Mouse (Mus musculus) left cerebral cortex, postnatal 36 days (tissue): ENCODE data around the gene Mcmbp. TPM values are rescaled to one million over a fixed set of nuclear protein-coding genes. Genes with fewer than 3 reads are reported as not detected.
A peak's percentile ranks its signal among the peaks of the same experiment; 100 is the strongest.
"Not testable (repeated sequence)": the region's sequence is repeated elsewhere in the genome, so short reads cannot be mapped to it uniquely, and the experiment has no call there.

Experiments
- DNase-seq, 2 experiments: peaks; one replicate each; pipeline ENCODE4 v3.0.0; 2021 to 2022; ENCODE audit warnings: low spot score in 2 of 2, mixed read lengths in 1 of 2
- intact Hi-C: fragments of 180-260 bp; cut with DNase I; formaldehyde crosslinking; loops from one replicate; pipeline ENCODE4 v1.15.1; 2025
- total RNA-seq, 2 experiments: library from RNA; stranded (reverse); gene quantifications; 2 replicates each; pipeline ENCODE4 v1.2.3; 2021

Mcmbp gene
- total RNA-seq, 2 experiments from 2014 or later: 19.9 to 27.6 TPM

- intact Hi-C loops: no loop called here
- DNase-seq: no peak
Measured at GRCm38 (mm10) chr7:128725189-128725588, 15.1 kb downstream of the Mcmbp start.

- peak; percentile 58 to 68 for DNase-seq
- intact Hi-C loops: no loop called here
Measured at GRCm38 (mm10) chr7:128724761-128725160, 15.5 kb downstream of the Mcmbp start.

- intact Hi-C loops: no loop called here
- no peak for DNase-seq
Measured at GRCm38 (mm10) chr7:128717991-128718390, 22.3 kb downstream of the Mcmbp start.

GRCm38 (mm10) chr7:128705735-128706134 is 34.6 kb downstream of the Mcmbp start:
- peak; percentile 66 to 72 for DNase-seq
- intact Hi-C loops: loop anchor here (5.0 kb wide), 2 partner anchors 348 to 468 kb away; partner anchors contain the start of genes 9130023H24Rik and Armc5

- intact Hi-C loops: loop anchor here (10.0 kb wide), 1 partner anchor 265 kb away; no protein-coding TSS in a partner anchor
- not testable (repeated sequence) for DNase-seq
Measured at GRCm38 (mm10) chr7:128699959-128700358, 40.3 kb downstream of the Mcmbp start.

GRCm38 (mm10) chr7:128694848-128695247 is 45.4 kb downstream of the Mcmbp start:
- intact Hi-C loops: loop anchor here (5.0 to 10.0 kb wide), 3 partner anchors 260 to 388 kb away; no protein-coding TSS in a partner anchor
- DNase-seq: no peak

- no peak for DNase-seq
- intact Hi-C loops: loop anchor here (5.0 to 10.0 kb wide), 3 partner anchors 257 to 385 kb away; no protein-coding TSS in a partner anchor
Measured at GRCm38 (mm10) chr7:128692163-128692562, 48.1 kb downstream of the Mcmbp start.

- intact Hi-C loops: loop anchor here (1.0 to 10.0 kb wide), 6 partner anchors 216 to 454 kb away; partner anchors contain the start of genes Armc5 and Tial1
- DNase-seq: peak; percentile 76 to 77
Measured at GRCm38 (mm10) chr7:128690796-128691195, 49.5 kb downstream of the Mcmbp start.

GRCm38 (mm10) chr7:128690070-128690469 is 50.2 kb downstream of the Mcmbp start:
- peak; percentile 90 to 92 for DNase-seq
- intact Hi-C loops: loop anchor here (1.0 to 10.0 kb wide), 6 partner anchors 216 to 453 kb away; partner anchors contain the start of genes Armc5 and Tial1

- intact Hi-C loops: loop anchor here (5.0 kb wide), 1 partner anchor 97 kb away; no protein-coding TSS in a partner anchor
- DNase-seq: no peak
Measured at GRCm38 (mm10) chr7:128689347-128689746, 50.9 kb downstream of the Mcmbp start.

GRCm38 (mm10) chr7:128687821-128688564 is 52.3 kb downstream of the Mcmbp start:
- intact Hi-C loops: loop anchor here (5.0 kb wide), 1 partner anchor 96 kb away; no protein-coding TSS in a partner anchor

GRCm38 (mm10) chr7:128678546-128678945 is 61.7 kb downstream of the Mcmbp start:
- intact Hi-C loops: no loop called here
- no peak for DNase-seq

More at GRCm38 (mm10) chr7:128687821-128688564, 52.3 kb downstream of the Mcmbp start:
- DNase-seq: peak; percentile 86 to 89

GRCm38 (mm10) chr7:128672408-128673010 is 67.8 kb downstream of the Mcmbp start:
- intact Hi-C loops: loop anchor here (5.0 kb wide), 1 partner anchor 210 kb away; the partner anchor contains the start of gene Tial1
- DNase-seq: no peak

GRCm38 (mm10) chr7:128671952-128672351 is 68.3 kb downstream of the Mcmbp start:
- peak; percentile 55 to 62 for DNase-seq
- intact Hi-C loops: loop anchor here (5.0 kb wide), 1 partner anchor 210 kb away; the partner anchor contains the start of gene Tial1

- DNase-seq: no peak
- intact Hi-C loops: loop anchor here (5.0 kb wide), 1 partner anchor 77 kb away; no protein-coding TSS in a partner anchor
Measured at GRCm38 (mm10) chr7:128668831-128669230, 71.5 kb downstream of the Mcmbp start.

GRCm38 (mm10) chr7:128667788-128668187 is 72.5 kb downstream of the Mcmbp start:
- intact Hi-C loops: loop anchor here (5.0 kb wide), 1 partner anchor 75 kb away; no protein-coding TSS in a partner anchor
- DNase-seq: no peak

- intact Hi-C loops: loop anchor here (5.0 kb wide), 1 partner anchor 73 kb away; no protein-coding TSS in a partner anchor
- DNase-seq: no peak
Measured at GRCm38 (mm10) chr7:128664861-128665377, 75.4 kb downstream of the Mcmbp start.

GRCm38 (mm10) chr7:128663906-128664305 is 76.4 kb downstream of the Mcmbp start:
- intact Hi-C loops: no loop called here
- no peak for DNase-seq

GRCm38 (mm10) chr7:128656970-128657369 is 83.3 kb downstream of the Mcmbp start:
- intact Hi-C loops: no loop called here

More at GRCm38 (mm10) chr7:128656970-128657369, 83.3 kb downstream of the Mcmbp start:
- DNase-seq: no peak
